Mouse (Mus musculus) C2C12 (cell line): ENCODE measurements around the gene Pde10a. TPM values are rescaled to one million over a fixed set of nuclear protein-coding genes. Genes with fewer than 3 reads are reported as not detected.

Experiments used
- H3K27me3 ChIP-seq: one replicate; pipeline ENCODE4 v1.6.1; 2011; ENCODE audit not compliant: control insufficient read depth, insufficient read depth, insufficient read length
- H3K36me3 ChIP-seq: one replicate; pipeline ENCODE4 v1.6.1; 2011; ENCODE audit not compliant: control insufficient read depth, insufficient read depth
- H3K4me3 ChIP-seq: one replicate; pipeline ENCODE4 v1.5.1; 2011; ENCODE audit warnings: mild to moderate bottlenecking, control low read depth; ENCODE audit not compliant: poor library complexity, insufficient read depth, severe bottlenecking
- H3K79me2 ChIP-seq: one replicate; pipeline ENCODE4 v1.6.1; 2011; ENCODE audit not compliant: control insufficient read depth, insufficient read depth
- H3K79me3 ChIP-seq: one replicate; pipeline ENCODE4 v1.6.1; 2011; ENCODE audit warnings: low read depth, control low read depth
- H3ac ChIP-seq: one replicate; pipeline ENCODE3; 2011; ENCODE audit warnings: low read depth; ENCODE audit not compliant: control insufficient read depth, insufficient read length
- CEBPB ChIP-seq: IDR thresholded peaks from one replicate; pipeline ENCODE4 v1.6.1; 2011; ENCODE audit warnings: low read depth, mild to moderate bottlenecking, control low read depth, moderate library complexity
- CTCF ChIP-seq: IDR thresholded peaks from one replicate; pipeline ENCODE4 v1.5.1; 2011; ENCODE audit not compliant: control insufficient read depth, insufficient read depth, insufficient read length
- FOSL1 ChIP-seq: IDR thresholded peaks from one replicate; pipeline ENCODE4 v1.8.0; 2011; ENCODE audit warnings: mild to moderate bottlenecking, low read length; ENCODE audit not compliant: poor library complexity, insufficient read depth, severe bottlenecking
- MAX ChIP-seq: IDR thresholded peaks from one replicate; pipeline ENCODE4 v1.6.1; 2011; ENCODE audit warnings: mild to moderate bottlenecking, control low read depth
- MYOD1 ChIP-seq: IDR thresholded peaks from one replicate; pipeline ENCODE4 v1.6.1; 2011; ENCODE audit warnings: low read depth; ENCODE audit not compliant: control insufficient read depth, insufficient read length
- MYOG ChIP-seq: IDR thresholded peaks from one replicate; pipeline ENCODE4 v1.6.1; 2011; ENCODE audit not compliant: control insufficient read depth, insufficient read length; ENCODE audit errors: extremely low read depth
- USF1 ChIP-seq: IDR thresholded peaks from one replicate; pipeline ENCODE4 v1.6.1; 2011; ENCODE audit warnings: low read depth, mild to moderate bottlenecking, control low read depth, moderate library complexity
- polyA plus RNA-seq: library from polyadenylated mRNA; unstranded; fragments of >200 nt; fragmentation: generic; extraction: Trizol; gene quantifications from one replicate; pipeline ENCODE4 v1.2.1, GENCODE M21; 2012; ENCODE audit warnings: missing spikeins

Gene Pde10a
- polyA plus RNA-seq, 1 experiment: 0.83 TPM

DNA sequence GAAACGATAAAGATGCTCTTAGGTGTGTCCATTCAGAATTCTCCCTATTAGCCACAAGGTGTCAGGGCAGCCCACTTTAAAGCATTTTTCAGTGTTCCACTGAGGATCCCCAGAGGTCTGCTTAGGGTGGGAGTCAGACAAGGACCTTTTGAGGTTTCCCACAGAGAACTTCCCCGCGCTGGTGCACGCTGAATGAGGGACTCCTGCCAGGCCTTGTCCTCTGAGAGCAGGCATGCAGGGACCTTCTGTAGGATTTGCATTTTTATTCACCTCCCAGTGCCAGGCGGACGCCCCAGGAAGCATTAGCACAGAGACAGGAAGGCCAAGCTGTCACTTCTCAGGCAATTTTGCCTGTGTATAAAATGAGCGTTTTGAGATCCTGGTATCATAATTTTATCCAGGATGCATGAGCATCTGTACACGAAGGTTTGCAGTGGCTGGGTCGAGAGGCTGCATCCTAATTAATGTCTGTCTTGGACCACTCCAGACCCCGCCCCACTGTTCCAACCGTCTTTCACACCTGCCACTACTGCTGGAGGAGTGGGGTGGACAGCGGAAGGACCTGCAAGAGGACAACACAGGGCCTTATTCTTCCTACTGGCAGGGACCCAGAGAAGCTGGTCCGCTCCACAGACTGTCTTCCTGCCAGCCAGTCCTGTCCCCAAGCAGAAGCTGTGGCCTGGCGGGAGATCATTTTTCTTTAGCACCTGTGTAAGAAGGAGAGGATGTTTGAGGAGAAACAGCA lies 498.2 kb downstream of the Pde10a start:
- Histone ChIP-seq H3K27me3 (peaks cover 6% of the 10 kb centered on the region), H3K79me3 (no peaks in the 10 kb centered on the region), H3K4me3 (no peak overlapping the region), H3ac (no peak overlapping the region), H3K36me3 (no peaks in the 10 kb centered on the region), H3K79me2 (no peaks in the 10 kb centered on the region)
- TF ChIP-seq MYOD1 (no peak), CTCF (no peak), USF1 (no peak), MYOG (no peak), CEBPB (no peak), MAX (no peak), FOSL1 (no peak)

GRCm38 (mm10) chr17:9030181-9030580 lies 505.0 kb downstream of the Pde10a start:
- Histone ChIP-seq H3K79me3 (no peaks in the 10 kb centered on the region), H3K79me2 (no peaks in the 10 kb centered on the region), H3ac (no peak overlapping the region), H3K4me3 (no peak overlapping the region), H3K36me3 (no peaks in the 10 kb centered on the region), H3K27me3 (peaks cover 8% of the 10 kb centered on the region)
- TF ChIP-seq USF1 (no peak), CTCF (no peak), FOSL1 (no peak), CEBPB (no peak), MAX (no peak), MYOG (no peak), MYOD1 (no peak)

- H3K36me3 ChIP-seq: no peaks in the 10 kb centered on the region
- TF ChIP-seq CTCF (peak; percentile 67), FOSL1 (no peak)
- no peak overlapping the region for H3K4me3 ChIP-seq
- H3K79me2 ChIP-seq: no peaks in the 10 kb centered on the region
- H3K79me3 ChIP-seq: no peaks in the 10 kb centered on the region
- no peak overlapping the region for H3ac ChIP-seq
- H3K27me3 ChIP-seq: peaks cover 6% of the 10 kb centered on the region
Observed at GRCm38 (mm10) chr17:9031241-9032141, 506.3 kb downstream of the Pde10a start.

DNA sequence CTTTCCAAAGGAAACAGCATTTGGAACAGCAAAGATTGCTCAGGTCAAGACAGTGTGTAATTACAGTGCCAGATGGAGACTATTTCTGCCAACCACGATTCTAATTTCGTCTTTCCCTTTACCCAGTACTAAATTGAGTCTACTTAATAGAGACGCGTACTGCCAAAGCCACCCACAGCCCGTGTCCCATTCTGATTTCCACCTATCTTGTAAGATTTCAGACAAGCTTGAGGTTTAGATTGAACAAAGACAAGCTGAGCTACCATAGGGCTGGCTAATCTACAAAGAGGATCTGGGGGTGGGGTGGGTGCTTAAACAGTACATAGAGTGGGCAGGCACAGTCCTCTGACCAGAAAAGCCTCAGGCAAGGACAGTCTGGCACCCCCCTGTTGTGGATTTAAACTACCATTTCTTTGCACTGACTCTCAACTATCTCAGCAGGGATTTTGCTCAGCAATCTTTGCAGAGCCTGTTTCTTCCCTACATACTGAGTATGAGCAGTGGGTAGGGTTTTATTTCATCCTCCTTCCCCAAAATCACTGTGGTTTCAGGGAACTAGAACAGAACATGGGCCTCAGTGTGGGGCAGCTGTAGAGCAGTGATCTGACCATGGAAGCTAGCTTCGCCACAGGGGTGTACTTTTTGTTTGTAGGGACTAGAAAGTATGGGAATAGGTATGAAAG lies 507.3 kb downstream of the Pde10a start:
- Histone ChIP-seq H3K79me2 (no peaks in the 10 kb centered on the region), H3K79me3 (no peaks in the 10 kb centered on the region), H3K4me3 (no peak overlapping the region), H3K27me3 (peaks cover 10% of the 10 kb centered on the region), H3K36me3 (no peaks in the 10 kb centered on the region), H3ac (no peak overlapping the region)
- no peak for TF ChIP-seq USF1
- TF ChIP-seq FOSL1: no peak
- no peak for TF ChIP-seq MAX
- TF ChIP-seq CTCF: no peak
- TF ChIP-seq CEBPB: no peak
- no peak for TF ChIP-seq MYOG
- no peak for TF ChIP-seq MYOD1

- Histone ChIP-seq H3K79me3 (no peaks in the 10 kb centered on the region), H3K27me3 (peaks cover 10% of the 10 kb centered on the region), H3K79me2 (no peaks in the 10 kb centered on the region), H3K36me3 (no peaks in the 10 kb centered on the region), H3K4me3 (no peak overlapping the region), H3ac (no peak overlapping the region)
- TF ChIP-seq MYOD1 (no peak), CTCF (no peak), CEBPB (no peak), MYOG (no peak), MAX (no peak), FOSL1 (no peak), USF1 (no peak)
Observed at GRCm38 (mm10) chr17:9033511-9033910, 508.3 kb downstream of the Pde10a start.
